Mouse (Mus musculus) embryonic facial prominence, embryonic 15.5 days (tissue): ENCODE data around the gene Sp140. TPM values are rescaled to one million over a fixed set of nuclear protein-coding genes. Genes with fewer than 3 reads are reported as not detected.

Experiments
- polyA plus RNA-seq: library from polyadenylated mRNA; unstranded; fragments of >200 nt; fragmentation: Nextera tagmentation; extraction: Ambion mirVana; gene quantifications from 2 replicates; pipeline ENCODE4 v1.2.1, GENCODE M21; 2015

The Sp140 gene
- polyA plus RNA-seq, 1 experiment from 2014 or later = 1.4 TPM

Other genes starting within 250 kb of the Sp140 start
- not detected in 2 replicates for gene G530012D18Rik, start 24.7 kb upstream of the Sp140 start, polyA plus RNA-seq
- 2.7 and 3.1 TPM in 2 replicates for gene Sp110, start 1.6 kb upstream of the Sp140 start, polyA plus RNA-seq
- gene Sp100, start 49.6 kb downstream of the Sp140 start, polyA plus RNA-seq = 2.7 and 3.3 TPM in 2 replicates
- gene A630001G21Rik, start 178.3 kb downstream of the Sp140 start, polyA plus RNA-seq = 1.6 and 1.7 TPM in 2 replicates
- gene Cab39, start 193.1 kb downstream of the Sp140 start, polyA plus RNA-seq = 30.3 and 31.3 TPM in 2 replicates